Mouse (Mus musculus) bone marrow macrophage, adult 2 months (primary cell): ENCODE measurements around the gene Hist1h4j.

Source experiments
- CTCF ChIP-seq: IDR thresholded peaks from 2 replicates; pipeline ENCODE4 v1.5.1; 2012; ENCODE audit warnings: low read depth, mild to moderate bottlenecking, low read length, moderate library complexity
- POLR2A ChIP-seq: IDR thresholded peaks from 2 replicates; pipeline ENCODE4 v1.6.1; 2012; ENCODE audit warnings: mild to moderate bottlenecking, low read depth, low read length, borderline replicate concordance

DNA sequence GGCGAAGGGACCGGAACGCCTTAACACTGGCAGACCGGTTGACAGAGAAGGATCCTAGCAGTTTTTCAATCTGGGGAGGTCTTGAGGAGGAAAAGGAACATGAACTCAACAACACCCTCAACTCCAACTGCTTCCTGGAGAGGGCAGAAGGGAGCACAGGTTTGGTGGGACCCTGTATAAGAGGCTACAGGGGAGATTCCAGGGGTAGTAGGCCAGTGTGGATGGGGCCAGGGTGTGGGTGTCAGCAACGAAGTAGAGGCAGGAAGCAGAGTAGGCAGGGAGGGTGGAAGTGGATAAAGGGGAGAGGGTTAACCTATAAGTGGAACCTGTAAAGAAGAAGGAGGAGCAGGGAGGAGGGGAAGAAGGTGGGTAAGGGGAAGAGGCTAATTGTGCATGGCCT is 1.4 kb upstream of the Hist1h4j start:
- TF ChIP-seq CTCF (no peak), POLR2A (no peak)
